In the genomic region with DNA sequence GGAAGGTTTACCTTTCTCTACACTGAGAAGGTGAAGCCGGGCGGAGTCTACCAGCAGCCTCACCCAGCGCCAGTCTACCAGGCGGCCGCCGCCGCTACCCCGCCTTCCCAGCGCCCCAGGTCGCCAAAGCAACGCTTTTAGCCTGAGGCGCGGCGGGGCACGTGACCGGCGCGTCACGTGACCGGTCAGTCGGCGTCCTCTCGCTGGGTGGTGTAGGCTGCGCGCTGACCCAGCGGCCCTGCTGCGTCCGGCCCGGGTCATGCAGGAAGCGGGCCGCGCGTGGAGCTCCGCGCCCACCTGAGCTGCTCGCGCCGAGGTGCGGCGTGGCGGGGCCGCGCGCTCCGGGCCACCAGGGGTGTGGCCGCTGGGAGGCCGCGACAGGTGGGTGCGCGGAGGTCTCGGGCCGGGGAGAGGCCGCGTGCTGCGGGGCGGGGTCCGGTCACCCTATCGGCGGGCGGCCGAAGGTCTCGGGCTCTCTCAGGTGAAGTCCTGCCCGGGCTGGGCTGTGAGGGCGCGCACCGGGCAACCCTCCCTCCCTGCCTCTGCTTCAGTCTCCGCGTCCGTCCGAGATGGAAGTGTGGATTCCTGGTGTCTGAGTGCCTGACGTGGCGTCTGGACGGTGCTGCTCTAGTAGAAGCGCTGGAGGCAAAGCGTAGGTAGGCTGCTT, we compare ENCODE assay signal across 8 mouse cellular contexts. TPM values are rescaled to one million over a fixed set of nuclear protein-coding genes. Genes with fewer than 3 reads are reported as not detected.
A peak's percentile ranks its signal among the peaks of the same experiment; 100 is the strongest.
DNase-seq lines count a peak whose midpoint lies in the region; ATAC-seq and TF ChIP-seq lines count a peak whose summit lies in the region.

Gene March8, plus strand, starts transcription at position 190 of the 667 bp plus-strand sequence.

- H3K36me3 ChIP-seq in embryonic facial prominence, embryonic 15.5 days: 0 out of 2 replicates have a peak, but pooled peaks cover 4% of the 10 kb centered on the region
- H3K36me3 ChIP-seq in kidney, embryonic 14.5 days (ENCODE audit: control insufficient read depth, insufficient read depth, low read length): no peaks in the 10 kb centered on the region
- peaks cover 4% of the 10 kb centered on the region; the same call in 1 of the 2 replicates for H3K36me3 ChIP-seq in limb, embryonic 15.5 days

- peak within 1 kb of the TSS; percentile 73 for H3K27ac ChIP-seq in bone marrow, adult 2 months (ENCODE audit: control insufficient read depth, insufficient read depth, low read depth, low read length, poor library complexity)
- peak within 1 kb of the TSS; percentile 65; the same call in 1 of the 2 replicates for H3K27ac ChIP-seq in embryonic facial prominence, embryonic 15.5 days (replicated peaks)
- no peak within 1 kb of the TSS for H3K27ac ChIP-seq in kidney, embryonic 14.5 days (ENCODE audit: low read depth, low read length)
- peak within 1 kb of the TSS; percentile 57 for H3K27ac ChIP-seq in limb, embryonic 15.5 days

- peak; percentile 94 for ATAC-seq in embryonic facial prominence, embryonic 15.5 days (ENCODE audit: insufficient number of reproducible peaks, low FRiP score, low TSS enrichment, low read depth)
- ATAC-seq in kidney, embryonic 14.5 days (ENCODE audit: low FRiP score, low TSS enrichment): peak; percentile 99
- ATAC-seq in limb, embryonic 15.5 days (ENCODE audit: insufficient number of reproducible peaks, low FRiP score, low TSS enrichment, low read depth): peak; percentile 92

- WGBS in bone marrow, adult 2 months: under 1% methylated on average over 75 of the region's 75 CpGs
- WGBS in embryonic facial prominence, embryonic 15.5 days: under 1% methylated on average over 75 of the region's 75 CpGs
- WGBS in kidney, embryonic 14.5 days: under 1% methylated on average over 75 of the region's 75 CpGs
- under 1% methylated on average over 71 of the region's 75 CpGs for WGBS in limb, embryonic 15.5 days

- peak; percentile 91 for DNase-seq in 3T3-L1 (ENCODE audit: low read depth, low spot score)
- DNase-seq in heart, adult 8-10 months (ENCODE audit: low spot score): peak; percentile 83
- DNase-seq in monocyte, adult 2 months (ENCODE audit: low read depth in 1 of 2, low spot score in 2 of 2): peak; percentile 14 to 53
- peak; percentile 73 to 81 for DNase-seq in spleen, postnatal 36 days (ENCODE audit: low spot score in 2 of 2)

- H3K27me3 ChIP-seq in embryonic facial prominence, embryonic 15.5 days: no peaks in the 10 kb centered on the region
- H3K27me3 ChIP-seq in kidney, embryonic 14.5 days (ENCODE audit: control insufficient read depth, insufficient read depth, low read length): no peaks in the 10 kb centered on the region
- H3K27me3 ChIP-seq in limb, embryonic 15.5 days: peaks cover 8% of the 10 kb centered on the region; the same call in 1 of the 2 replicates

- no peaks in the 10 kb centered on the region for H3K9me3 ChIP-seq in embryonic facial prominence, embryonic 15.5 days (replicated peaks)
- no peaks in the 10 kb centered on the region for H3K9me3 ChIP-seq in kidney, embryonic 14.5 days (ENCODE audit: control insufficient read depth, low read length)
- no peaks in the 10 kb centered on the region for H3K9me3 ChIP-seq in limb, embryonic 15.5 days

- H3K4me3 ChIP-seq in bone marrow, adult 2 months (replicated peaks; ENCODE audit: control insufficient read depth, low read depth, low read length): peak within 1 kb of the TSS; percentile 82
- H3K4me3 ChIP-seq in embryonic facial prominence, embryonic 15.5 days (replicated peaks): peak within 1 kb of the TSS; percentile 98
- H3K4me3 ChIP-seq in kidney, embryonic 14.5 days (ENCODE audit: low read length): peak within 1 kb of the TSS; percentile 91
- peak within 1 kb of the TSS; percentile 99 for H3K4me3 ChIP-seq in limb, embryonic 15.5 days

- peak within 1 kb of the TSS; percentile 69 for H3K9ac ChIP-seq in embryonic facial prominence, embryonic 15.5 days
- H3K9ac ChIP-seq in kidney, embryonic 14.5 days (ENCODE audit: low read depth, low read length): peak within 1 kb of the TSS; percentile 81
- H3K9ac ChIP-seq in limb, embryonic 15.5 days: peak within 1 kb of the TSS; percentile 71

- TF ChIP-seq CTCF in bone marrow, adult 2 months (IDR thresholded peaks at IDR 0.05; ENCODE audit: control insufficient read depth, insufficient read depth, low read length): no peak

- peak within 1 kb of the TSS; percentile 77 for H3K4me2 ChIP-seq in embryonic facial prominence, embryonic 15.5 days (replicated peaks)
- H3K4me2 ChIP-seq in kidney, embryonic 14.5 days (replicated peaks; ENCODE audit: low read depth, low read length): peak within 1 kb of the TSS; percentile 57
- peak within 1 kb of the TSS; percentile 72 for H3K4me2 ChIP-seq in limb, embryonic 15.5 days

- no peaks in the 10 kb centered on the region; the same call in 1 of the 2 replicates for H3K4me1 ChIP-seq in bone marrow, adult 2 months (ENCODE audit: control insufficient read depth, insufficient read depth, low read length)
- H3K4me1 ChIP-seq in embryonic facial prominence, embryonic 15.5 days: no peaks in the 10 kb centered on the region; the same call in 1 of the 2 replicates
- peaks cover 5% of the 10 kb centered on the region; the same call in 1 of the 2 replicates for H3K4me1 ChIP-seq in kidney, embryonic 14.5 days (ENCODE audit: control insufficient read depth, insufficient read depth, low read length)
- no peaks in the 10 kb centered on the region for H3K4me1 ChIP-seq in limb, embryonic 15.5 days

- peak; percentile 41; the same call in 1 of the 2 replicates for TF ChIP-seq POLR2A in bone marrow, adult 2 months (IDR thresholded peaks at IDR 0.05; ENCODE audit: borderline replicate concordance, control insufficient read depth, low read depth, low read length)

RNA-seq across cellular contexts. Expression of gene March8, which starts in this region (rescaled TPM):
- polyA plus RNA-seq in bone marrow, adult 2 months (2011; ENCODE audit: insufficient read depth, insufficient read length, low replicate concordance, missing spikeins): 61.5 and 67.5 TPM in 2 replicates
- 30.1 and 30.5 TPM in 2 replicates for polyA plus RNA-seq in embryonic facial prominence, embryonic 15.5 days (2015; fragmentation: Nextera tagmentation; extraction: Ambion mirVana)
- 10 to 100 TPM; 43.4 to 45.4 (median 44.6) TPM for total RNA-seq in heart, adult 8-10 months (2022)
- polyA plus RNA-seq in kidney, embryonic 14.5 days (2014; fragmentation: Nextera tagmentation; extraction: Ambion mirVana): 28.6 and 40.0 TPM in 2 replicates
- polyA plus RNA-seq in limb, embryonic 15.5 days (2015; fragmentation: Nextera tagmentation; extraction: Ambion mirVana): 25.8 and 26.0 TPM in 2 replicates

Comparison
In these comparisons a context has a peak if more than half of its experiments do, and no peak if none do; other contexts are left out.
1. DNase-seq: peak in every context shown above with its lines; median percentile 91 in 3T3-L1; 83 in heart, adult 8-10 months; 77 in spleen, postnatal 36 days; 34 in monocyte, adult 2 months.